Mouse (Mus musculus) layer of hippocampus, adult 11-12 months (tissue): Measurements from ENCODE around the gene Kdm2b.

Experiments
- DNase-seq: peaks from one replicate; pipeline ENCODE4 v3.0.0; 2022; ENCODE audit warnings: low spot score

The Kdm2b gene

GRCm38 (mm10) chr5:122925534-122925958 is 64.1 kb downstream of the Kdm2b start:
- peak; percentile 74 for DNase-seq

DNA sequence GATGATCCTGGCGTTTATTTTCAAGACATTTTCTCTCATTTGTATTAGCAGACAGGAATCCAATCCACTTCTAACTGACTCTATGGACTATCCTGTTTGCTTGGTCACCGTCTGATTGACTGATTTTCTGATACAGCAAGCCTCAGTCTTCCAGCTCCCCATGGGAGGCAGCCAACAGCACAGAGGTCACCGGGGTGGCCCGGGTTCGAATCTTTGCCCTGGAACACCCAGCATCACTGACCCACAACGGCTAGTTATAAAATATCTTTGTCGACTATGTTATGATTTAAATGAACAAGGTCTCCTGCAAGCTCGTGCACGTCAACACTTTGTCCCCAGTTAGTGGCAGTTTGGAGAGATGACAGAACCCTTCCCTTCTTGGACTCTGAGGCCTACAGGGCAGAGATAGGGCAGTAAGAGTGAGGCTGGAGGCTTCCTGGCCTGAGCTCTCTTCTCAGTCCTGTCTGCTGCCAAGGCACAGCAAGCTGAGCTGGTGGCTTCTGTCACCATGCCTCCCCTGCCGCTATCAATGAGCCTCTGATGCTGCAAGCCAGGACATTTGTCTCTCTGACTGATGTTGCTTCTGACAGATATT is 65.7 kb downstream of the Kdm2b start:
- DNase-seq = no peak

DNA sequence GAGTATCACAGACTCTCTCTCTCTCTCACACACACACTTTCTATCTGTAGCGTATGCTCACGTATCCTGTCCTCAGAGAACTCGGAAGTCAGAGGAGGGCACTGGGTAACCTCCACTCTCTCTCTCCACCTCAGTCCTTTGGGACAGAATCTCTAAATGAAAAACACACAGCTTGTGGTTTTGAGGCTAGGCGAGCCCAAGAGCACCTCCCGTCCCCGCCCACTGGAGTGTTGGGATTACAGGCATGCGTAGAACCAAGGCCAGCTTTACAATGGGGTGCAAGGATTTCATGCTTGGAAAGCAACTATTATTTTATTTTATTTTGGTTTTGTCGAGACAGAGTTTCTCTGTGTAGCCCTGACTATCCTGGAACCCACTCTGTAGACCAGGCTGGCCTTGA is 67.7 kb downstream of the Kdm2b start:
- DNase-seq = no peak

DNA sequence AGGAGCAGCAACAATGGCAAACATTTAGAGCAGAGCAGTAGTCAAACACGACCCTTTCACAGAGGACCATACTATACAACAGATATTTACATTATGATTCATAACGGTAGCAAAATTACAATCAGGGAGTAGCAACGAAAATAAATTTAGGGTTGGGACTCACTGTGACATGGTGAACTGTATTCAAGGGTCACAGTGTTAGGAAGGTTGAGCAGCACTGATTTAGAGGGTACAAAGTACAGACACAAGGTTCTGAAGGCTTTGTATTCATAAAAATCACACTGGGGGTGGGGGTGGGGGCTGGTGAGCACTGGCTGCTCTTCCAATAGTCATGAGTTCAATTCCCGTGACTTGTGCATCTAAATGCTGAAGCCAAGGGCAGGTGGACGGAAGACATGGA is 69.1 kb downstream of the Kdm2b start:
- DNase-seq = no peak

- DNase-seq = no peak
Measured at GRCm38 (mm10) chr5:122917982-122918711, 71.5 kb downstream of the Kdm2b start.

- DNase-seq = no peak
Measured at GRCm38 (mm10) chr5:122916147-122916546, 73.5 kb downstream of the Kdm2b start.

- DNase-seq = no peak
Measured at GRCm38 (mm10) chr5:122912863-122913262, 76.8 kb downstream of the Kdm2b start.

DNA sequence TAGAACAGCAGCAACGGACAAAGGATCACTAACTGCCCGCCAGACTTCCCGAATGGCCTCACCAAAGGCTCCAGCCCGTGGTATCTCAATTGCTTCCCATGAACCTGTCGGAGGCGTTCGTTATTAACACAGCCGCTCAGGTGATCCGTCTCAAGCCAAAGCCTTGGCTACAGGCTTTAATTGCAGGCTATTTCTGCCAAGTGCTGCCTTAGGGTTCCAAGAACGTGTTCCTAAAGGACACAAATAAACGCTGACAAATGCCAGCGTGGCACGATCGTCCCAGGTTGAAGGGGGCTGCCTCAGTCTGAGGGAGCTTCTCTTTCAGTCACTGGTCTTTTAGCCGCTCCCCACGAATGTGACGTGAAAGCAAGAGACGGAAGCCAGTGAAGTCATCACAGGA is 80.1 kb downstream of the Kdm2b start:
- no peak for DNase-seq

GRCm38 (mm10) chr5:122908001-122908400 is 81.6 kb downstream of the Kdm2b start:
- DNase-seq = no peak

DNA sequence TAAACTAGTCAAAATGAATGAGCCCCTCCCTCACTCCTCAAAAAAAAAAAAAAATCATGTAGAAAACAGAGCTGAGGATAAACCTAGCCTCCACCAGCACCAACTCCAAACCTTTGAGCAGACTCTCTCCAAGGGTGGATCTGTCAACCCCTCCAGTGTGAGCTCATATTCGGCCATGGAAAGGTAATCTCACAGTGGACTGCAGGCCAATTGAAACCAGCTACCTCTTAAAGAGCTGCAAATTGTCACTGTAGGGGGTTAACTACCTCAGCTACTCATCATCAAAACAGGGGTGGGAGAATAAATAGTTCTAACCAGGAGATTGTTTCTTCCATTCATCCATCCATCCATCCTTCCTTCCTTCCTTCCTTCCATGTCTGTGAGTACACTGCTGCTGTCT is 82.4 kb downstream of the Kdm2b start:
- no peak for DNase-seq

DNA sequence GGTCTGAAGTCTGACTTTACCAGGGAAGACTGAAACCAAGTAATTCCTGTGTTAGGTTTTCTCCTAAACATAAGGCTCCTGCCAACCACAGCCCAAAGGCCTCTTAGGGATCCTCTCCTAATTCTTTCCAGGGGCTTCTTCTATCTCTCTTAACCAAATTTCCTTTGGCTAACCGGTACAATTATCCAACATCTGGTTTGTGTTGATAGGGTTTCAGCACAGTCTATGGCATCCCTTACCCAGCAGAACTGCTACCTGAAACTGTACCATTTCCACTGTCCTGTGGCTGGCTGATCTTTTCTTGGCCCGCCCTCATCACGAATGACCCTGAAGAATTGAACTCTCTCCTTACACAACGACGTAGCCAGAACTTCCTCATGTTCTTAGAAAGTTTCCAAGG is 86.5 kb downstream of the Kdm2b start:
- no peak for DNase-seq

GRCm38 (mm10) chr5:122902228-122902627 is 87.4 kb downstream of the Kdm2b start:
- DNase-seq = no peak

DNA sequence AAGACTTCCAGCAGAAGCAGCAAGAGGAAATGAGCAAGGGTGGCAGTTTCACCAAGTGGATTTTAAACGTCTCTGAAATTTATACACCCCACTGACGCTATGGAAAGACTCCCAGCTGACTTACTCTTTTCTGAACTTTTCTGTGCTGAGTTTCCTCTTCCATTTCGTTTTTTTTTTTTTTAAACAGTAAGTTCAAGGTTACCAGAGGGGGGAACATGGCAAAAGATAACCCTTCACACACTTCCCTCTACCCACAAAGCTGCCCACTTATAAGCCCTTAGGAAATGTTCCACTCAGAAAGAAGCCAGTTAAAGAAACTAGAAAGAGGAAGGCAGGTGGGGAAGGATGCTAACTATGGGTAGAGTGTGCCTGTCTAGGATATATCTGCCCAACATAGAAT is 88.0 kb downstream of the Kdm2b start:
- DNase-seq = no peak

- DNase-seq = no peak
Measured at GRCm38 (mm10) chr5:122901179-122901578, 88.4 kb downstream of the Kdm2b start.

DNA sequence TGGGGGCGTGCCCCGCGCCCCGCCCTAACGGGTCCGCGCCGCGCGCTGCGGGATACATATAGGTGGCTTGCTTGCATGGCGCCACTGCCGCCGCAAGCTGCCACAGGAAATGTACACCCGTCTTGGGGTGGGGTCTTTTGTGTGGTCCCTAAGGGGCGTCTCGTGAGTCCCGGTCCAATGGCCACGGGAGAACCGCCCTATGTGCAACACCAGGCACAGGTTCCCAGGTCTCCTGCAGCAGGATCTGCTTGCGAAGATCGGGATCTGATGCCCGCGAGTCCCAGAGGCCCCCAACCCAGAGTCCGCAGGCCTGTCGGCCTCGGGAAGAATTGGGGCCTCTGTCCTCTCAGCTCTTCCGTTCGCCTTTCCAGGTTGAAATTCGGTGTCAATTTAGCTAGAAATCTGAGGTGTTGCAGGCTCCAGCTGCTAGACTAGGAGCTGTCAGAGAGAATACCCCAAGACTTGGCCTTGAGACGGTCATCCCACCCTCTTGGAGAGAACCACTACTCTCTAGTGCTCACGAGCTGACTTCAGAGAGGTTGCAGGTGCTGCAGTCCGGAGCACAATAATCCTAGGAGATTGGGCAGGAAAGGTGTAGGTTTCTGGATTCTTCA is 89.0 kb downstream of the Kdm2b start:
- DNase-seq = no peak

DNA sequence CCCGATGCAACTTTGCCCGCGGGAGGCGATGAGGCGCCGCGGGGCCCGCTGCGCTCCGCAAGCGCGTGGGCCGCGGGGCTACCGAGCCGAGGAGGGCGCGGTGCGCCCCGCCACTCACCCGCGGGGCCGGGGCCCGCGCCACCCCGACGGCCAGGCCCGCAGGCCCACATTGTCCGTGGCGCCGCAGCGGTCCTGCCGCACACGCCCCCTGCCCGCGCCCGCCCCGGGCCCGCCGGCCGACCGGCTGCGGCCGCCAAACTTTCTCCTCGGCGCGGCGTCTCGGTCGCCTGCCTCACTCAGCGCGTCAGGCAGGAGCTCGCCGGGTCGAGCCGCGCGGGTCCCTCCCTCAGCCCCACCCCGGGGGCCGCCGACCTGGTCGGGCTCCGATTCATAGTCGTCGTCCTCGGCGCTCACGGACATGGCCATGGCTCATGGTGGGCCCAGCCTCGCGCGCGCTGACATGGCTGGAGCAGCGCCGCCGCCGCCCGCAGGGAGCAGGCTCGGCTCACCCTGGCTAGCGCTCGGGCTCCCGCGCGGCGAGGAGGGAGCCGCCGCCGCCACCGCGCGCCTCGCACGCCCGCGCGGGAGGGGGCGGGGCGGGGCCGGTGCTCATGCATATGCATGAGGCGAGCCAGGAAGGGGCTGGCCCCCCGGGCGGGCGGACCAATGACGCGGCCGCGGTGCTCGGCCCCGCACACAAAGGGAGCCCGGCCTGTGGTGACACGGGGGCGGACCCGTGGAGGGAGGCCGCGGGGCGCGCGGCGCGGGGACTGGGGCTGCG is 89.7 kb downstream of the Kdm2b start:
- peak; percentile 85 for DNase-seq

DNA sequence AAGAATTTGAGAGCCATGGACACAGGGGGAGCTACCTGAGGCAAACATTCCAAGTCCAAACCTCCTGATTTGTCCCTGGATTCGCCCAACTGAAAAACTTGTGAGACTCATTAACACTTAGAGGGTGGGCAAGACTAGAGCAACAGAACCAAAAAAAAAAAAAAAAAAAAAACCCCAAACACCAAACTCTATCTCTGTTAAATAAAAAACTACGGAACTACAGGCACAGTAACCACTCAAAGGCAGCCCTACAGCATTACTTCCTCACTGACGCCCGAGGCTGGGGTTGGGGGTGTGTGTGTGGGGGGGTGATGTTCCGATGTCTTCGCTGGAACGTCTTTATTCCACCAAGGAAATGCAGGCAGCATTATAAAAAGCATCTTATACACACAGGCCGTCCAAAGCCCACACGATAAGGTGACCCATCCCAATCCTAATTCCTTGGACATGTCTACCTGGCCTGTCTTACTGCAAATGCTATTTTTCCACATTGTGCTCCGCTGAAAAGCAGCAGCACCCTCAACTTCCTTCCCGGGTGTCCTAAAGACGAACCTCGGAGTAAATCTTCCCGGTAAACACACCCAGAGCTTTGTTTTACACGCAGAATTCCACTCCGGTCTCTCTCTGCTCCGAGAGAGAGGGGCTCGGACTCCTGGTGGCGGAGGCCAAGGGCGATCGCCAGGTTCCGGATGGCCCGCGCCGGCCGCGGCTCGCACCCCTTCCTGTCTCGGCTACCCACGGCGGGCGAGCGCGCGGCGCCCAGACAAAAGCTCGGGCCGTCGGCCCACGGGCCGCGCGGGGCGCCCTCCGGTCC is 90.5 kb downstream of the Kdm2b start:
- DNase-seq = no peak

DNA sequence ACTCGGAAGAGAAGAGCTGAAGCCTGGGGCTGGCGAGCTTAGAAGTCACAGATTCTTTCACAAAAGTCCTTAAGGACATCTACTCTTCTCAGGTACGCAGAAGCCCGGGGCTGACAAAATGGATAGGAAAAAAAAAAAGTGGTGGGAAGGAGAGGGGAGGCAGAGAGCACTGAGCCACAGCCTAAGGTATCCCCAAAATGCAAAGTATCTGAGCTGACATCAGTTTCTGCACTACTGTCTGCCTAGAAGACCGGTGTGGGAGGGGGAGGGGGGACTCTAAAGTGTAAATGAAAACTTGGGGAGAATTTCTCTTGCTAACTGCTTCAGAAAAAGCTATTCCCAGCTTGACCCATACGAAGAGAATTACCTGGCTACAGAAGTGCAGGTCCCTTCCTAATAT is 91.5 kb downstream of the Kdm2b start:
- DNase-seq = no peak

- DNase-seq = no peak
Measured at GRCm38 (mm10) chr5:122894821-122895220, 94.8 kb downstream of the Kdm2b start.

DNA sequence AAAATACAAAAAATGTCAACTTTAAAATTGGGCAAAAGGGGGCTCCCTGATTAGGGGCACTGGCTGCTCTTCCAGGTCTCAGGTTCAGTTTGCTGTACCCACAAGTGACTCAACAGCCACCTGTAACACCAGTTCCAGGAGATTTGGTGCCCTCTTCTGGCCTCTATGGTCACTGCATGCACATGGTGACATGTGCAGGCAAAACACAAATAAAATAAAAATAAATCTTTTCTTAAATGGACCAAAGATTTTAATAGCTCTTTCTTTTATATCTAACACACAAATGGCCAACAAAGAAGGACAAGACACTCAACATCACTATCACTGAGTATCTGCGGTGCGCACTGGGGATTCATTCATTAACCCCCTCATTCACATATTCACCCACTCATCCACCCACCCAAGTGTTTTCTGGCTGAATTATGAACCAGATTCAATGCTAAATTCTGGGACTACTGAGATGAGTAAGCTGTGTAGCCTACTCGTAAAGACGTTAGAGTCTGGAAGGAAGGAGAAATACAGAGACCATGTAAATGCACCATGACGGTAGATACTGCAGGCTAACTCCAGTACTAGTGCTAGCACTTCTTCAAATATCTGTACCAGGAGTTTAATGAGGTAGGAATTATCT is 95.5 kb downstream of the Kdm2b start:
- peak; percentile 60 for DNase-seq

GRCm38 (mm10) chr5:122893270-122893669 is 96.4 kb downstream of the Kdm2b start:
- DNase-seq = no peak
